Mouse (Mus musculus) heart, adult 2 months (tissue): Measurements from ENCODE around the gene Sobp.

Experiments
- CTCF ChIP-seq: fragments of 200-600 bp; IDR thresholded peaks from 2 replicates; pipeline ENCODE4 v1.8.1; 2022; ENCODE audit warnings: antibody characterized with exemption, mild to moderate bottlenecking, moderate library complexity
- EP300 ChIP-seq: fragments of 200-500 bp; IDR thresholded peaks from 2 replicates; pipeline ENCODE4 v1.6.1; 2011; ENCODE audit warnings: low read depth, low read length, control low read depth; ENCODE audit not compliant: insufficient read depth
- POLR2A ChIP-seq: fragments of 200-500 bp; IDR thresholded peaks from 2 replicates; pipeline ENCODE4 v1.6.1; 2011; ENCODE audit warnings: mild to moderate bottlenecking, low read depth, low read length, control low read depth; ENCODE audit not compliant: insufficient read depth

- no peak for TF ChIP-seq CTCF
- no peak for TF ChIP-seq EP300
- no peak for TF ChIP-seq POLR2A
Measured at GRCm38 (mm10) chr10:43047804-43048348, 126.5 kb downstream of the Sobp start.
